Mouse (Mus musculus): Measurements from ENCODE around the gene Zfhx3. TPM values are rescaled to one million over a fixed set of nuclear protein-coding genes. Genes with fewer than 3 reads are reported as not detected.

Zfhx3 gene
- polyA plus RNA-seq, 2 experiments: 14.4 to 26.1 TPM

DNA sequence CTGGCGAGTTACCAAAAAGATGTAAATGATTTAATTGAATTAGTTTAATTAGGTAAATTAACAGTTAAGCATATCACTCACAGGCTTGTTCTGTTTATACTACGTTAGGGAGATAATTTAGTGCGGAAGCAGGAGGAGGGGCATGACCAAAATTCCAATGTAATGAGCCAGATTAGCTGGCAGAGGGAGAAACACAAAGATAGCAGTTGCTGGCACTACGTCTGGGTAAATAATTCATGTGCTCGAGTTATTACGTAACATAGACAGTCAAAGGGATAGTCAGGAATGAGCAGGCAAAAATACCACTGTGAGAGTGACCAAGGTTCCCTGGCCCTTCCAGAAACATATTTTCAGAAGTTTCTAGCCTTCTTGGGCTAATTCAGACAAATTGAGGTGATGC lies 426.6 kb downstream of the Zfhx3 start:
- no peaks in the 10 kb centered on the region for H3K9me3 ChIP-seq (ENCODE audit: control insufficient read depth, low read length)
- no peaks in the 10 kb centered on the region for H3K27me3 ChIP-seq (ENCODE audit: control insufficient read depth, insufficient read depth, low read length)
- ATAC-seq (ENCODE audit: low FRiP score, low read depth): no peak
- H3K4me3 ChIP-seq (replicated peaks; ENCODE audit: low read length): no peak overlapping the region
- 39% methylated on average over 6 of the region's 6 CpGs for WGBS
- H3K4me1 ChIP-seq (ENCODE audit: control insufficient read depth, insufficient read depth, low read length): no peaks in the 10 kb centered on the region; the same call in 1 of the 2 replicates
- DNase-seq (ENCODE audit: low spot score): no peak
- H3K27ac ChIP-seq (replicated peaks; ENCODE audit: low read depth, low read length): no peak overlapping the region
- H3K9ac ChIP-seq (ENCODE audit: low read depth, low read length, severe bottlenecking): no peak overlapping the region
- no peaks in the 10 kb centered on the region for H3K36me3 ChIP-seq (ENCODE audit: control insufficient read depth, insufficient read depth, low read length)
- no peak overlapping the region for H3K4me2 ChIP-seq (replicated peaks; ENCODE audit: low read depth, low read length, severe bottlenecking)
- TF ChIP-seq POLR2A (IDR thresholded peaks at IDR 0.05; ENCODE audit: borderline replicate concordance, extremely low read depth, insufficient read depth, insufficient read length): no peak

DNA sequence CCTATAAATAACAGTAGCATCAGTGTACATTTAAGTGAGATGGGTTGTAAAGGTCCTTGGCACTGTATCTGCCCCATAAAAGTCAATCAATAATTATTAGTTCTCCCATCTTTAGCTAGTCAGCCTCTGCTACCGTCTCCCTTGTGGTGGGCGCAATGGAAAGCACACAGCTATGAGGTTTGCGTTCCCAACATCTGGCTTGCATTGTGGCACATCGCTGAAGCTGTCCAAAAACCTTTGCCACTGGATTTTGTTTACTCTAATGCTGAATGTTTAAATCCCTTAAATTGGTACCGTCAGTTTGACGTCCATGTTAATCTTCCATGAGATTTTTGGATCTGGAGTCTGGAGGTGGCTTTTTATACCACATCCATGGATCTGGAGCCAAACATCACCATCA lies 428.3 kb downstream of the Zfhx3 start:
- 38% methylated on average over 6 of the region's 6 CpGs for WGBS
- no peaks in the 10 kb centered on the region; the same call in 1 of the 2 replicates for H3K4me1 ChIP-seq (ENCODE audit: control insufficient read depth, insufficient read depth, low read length)
- H3K27ac ChIP-seq (replicated peaks; ENCODE audit: low read depth, low read length): no peak overlapping the region
- H3K9ac ChIP-seq (ENCODE audit: low read depth, low read length, severe bottlenecking): no peak overlapping the region
- H3K9me3 ChIP-seq (ENCODE audit: control insufficient read depth, low read length): no peaks in the 10 kb centered on the region
- TF ChIP-seq POLR2A (IDR thresholded peaks at IDR 0.05; ENCODE audit: borderline replicate concordance, extremely low read depth, insufficient read depth, insufficient read length): no peak
- no peaks in the 10 kb centered on the region for H3K36me3 ChIP-seq (ENCODE audit: control insufficient read depth, insufficient read depth, low read length)
- ATAC-seq (ENCODE audit: low FRiP score, low read depth): no peak
- H3K27me3 ChIP-seq (ENCODE audit: control insufficient read depth, insufficient read depth, low read length): no peaks in the 10 kb centered on the region
- DNase-seq (ENCODE audit: low spot score): no peak
- no peak overlapping the region for H3K4me2 ChIP-seq (replicated peaks; ENCODE audit: low read depth, low read length, severe bottlenecking)
- no peak overlapping the region for H3K4me3 ChIP-seq (replicated peaks; ENCODE audit: low read length)

DNA sequence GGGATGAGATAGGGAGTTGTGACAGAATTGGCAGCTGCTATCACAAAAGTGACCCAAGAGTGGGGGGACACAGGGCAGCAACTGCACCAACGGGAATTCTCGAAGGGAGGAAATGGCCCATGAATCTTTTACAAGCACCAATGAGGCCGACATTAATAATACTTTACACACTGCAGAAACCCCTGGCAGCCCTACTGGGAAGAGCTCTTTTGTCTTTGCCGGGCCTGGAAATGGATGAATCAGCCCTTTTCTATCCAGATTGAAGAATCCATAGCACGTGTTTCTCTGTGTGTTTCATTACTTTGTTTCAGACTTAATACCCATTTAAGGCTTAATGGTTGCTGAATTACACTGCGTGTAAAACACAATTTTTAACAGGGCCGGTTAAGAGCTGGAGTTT lies 430.6 kb downstream of the Zfhx3 start:
- no peak overlapping the region; the same call in 1 of the 2 replicates for H3K4me2 ChIP-seq (replicated peaks; ENCODE audit: low read depth, low read length, severe bottlenecking)
- DNase-seq (ENCODE audit: low spot score) (no peak), ATAC-seq (ENCODE audit: low FRiP score, low read depth) (no peak)
- no peaks in the 10 kb centered on the region for H3K27me3 ChIP-seq (ENCODE audit: control insufficient read depth, insufficient read depth, low read length)
- 13% methylated on average over 7 of the region's 7 CpGs for WGBS
- H3K27ac ChIP-seq (replicated peaks; ENCODE audit: low read depth, low read length): no peak overlapping the region
- H3K36me3 ChIP-seq (ENCODE audit: control insufficient read depth, insufficient read depth, low read length): no peaks in the 10 kb centered on the region
- no peak for TF ChIP-seq POLR2A (IDR thresholded peaks at IDR 0.05; ENCODE audit: borderline replicate concordance, extremely low read depth, insufficient read depth, insufficient read length)
- 0 out of 2 replicates have a peak overlapping the region, but pooled peaks have one; percentile 18 for H3K9ac ChIP-seq (ENCODE audit: low read depth, low read length, severe bottlenecking)
- no peak overlapping the region for H3K4me3 ChIP-seq (replicated peaks; ENCODE audit: low read length)
- H3K9me3 ChIP-seq (ENCODE audit: control insufficient read depth, low read length): no peaks in the 10 kb centered on the region
- H3K4me1 ChIP-seq (ENCODE audit: control insufficient read depth, insufficient read depth, low read length): no peaks in the 10 kb centered on the region; the same call in 1 of the 2 replicates

DNA sequence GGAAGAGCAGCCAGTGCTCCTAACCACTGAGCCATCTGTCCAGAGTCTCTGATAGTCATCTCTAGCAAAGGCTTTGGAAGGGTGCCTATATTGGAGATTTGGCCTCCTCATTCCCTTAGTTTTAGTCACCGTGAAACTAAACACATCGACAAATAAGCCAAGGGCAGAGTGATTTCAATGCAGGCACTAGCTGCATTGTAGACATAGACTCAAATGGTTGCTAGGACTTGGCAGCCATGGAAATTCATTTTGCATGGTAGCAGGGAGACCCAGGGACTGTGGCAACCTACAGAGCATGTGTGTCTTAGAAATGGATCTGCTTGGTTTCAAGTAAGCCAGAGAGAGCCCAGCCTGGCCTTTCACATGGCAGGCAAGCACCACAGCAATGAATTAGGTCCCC lies 435.6 kb downstream of the Zfhx3 start:
- Histone ChIP-seq H3K4me3 (replicated peaks; ENCODE audit: low read length) (no peak overlapping the region), H3K9ac (ENCODE audit: low read depth, low read length, severe bottlenecking) (no peak overlapping the region), H3K36me3 (ENCODE audit: control insufficient read depth, insufficient read depth, low read length) (no peaks in the 10 kb centered on the region), H3K27ac (replicated peaks; ENCODE audit: low read depth, low read length) (no peak overlapping the region), H3K27me3 (ENCODE audit: control insufficient read depth, insufficient read depth, low read length) (no peaks in the 10 kb centered on the region), H3K4me2 (replicated peaks; ENCODE audit: low read depth, low read length, severe bottlenecking) (no peak overlapping the region), H3K4me1 (ENCODE audit: control insufficient read depth, insufficient read depth, low read length) (no peaks in the 10 kb centered on the region; the same call in 1 of the 2 replicates), H3K9me3 (ENCODE audit: control insufficient read depth, low read length) (no peaks in the 10 kb centered on the region)
- TF ChIP-seq POLR2A (IDR thresholded peaks at IDR 0.05; ENCODE audit: borderline replicate concordance, extremely low read depth, insufficient read depth, insufficient read length): no peak
- WGBS: 92% methylated on average over 2 of the region's 2 CpGs
- ATAC-seq (ENCODE audit: low FRiP score, low read depth): no peak
- no peak for DNase-seq (ENCODE audit: low spot score)

DNA sequence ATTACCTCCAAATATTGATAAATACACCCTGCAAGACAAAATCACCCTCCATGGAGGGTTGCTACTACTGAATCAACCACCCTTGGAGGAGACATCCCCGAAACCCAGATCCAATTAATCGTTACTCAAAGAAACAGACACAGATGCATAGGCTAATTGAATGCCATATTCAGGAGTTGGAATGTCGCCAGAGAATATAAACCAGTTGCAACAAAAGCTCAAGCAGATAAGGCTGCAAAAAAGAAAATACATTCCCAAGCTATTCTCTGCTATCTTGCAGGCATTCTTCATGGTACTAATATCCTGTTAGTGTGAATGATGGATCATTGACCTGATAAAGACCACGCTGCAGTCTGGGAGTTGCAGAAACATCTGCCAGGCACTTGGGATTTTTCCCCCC lies 440.7 kb downstream of the Zfhx3 start:
- H3K9me3 ChIP-seq (ENCODE audit: control insufficient read depth, low read length): no peaks in the 10 kb centered on the region
- peaks cover 6% of the 10 kb centered on the region for H3K4me1 ChIP-seq (ENCODE audit: control insufficient read depth, insufficient read depth, low read length)
- H3K4me3 ChIP-seq (replicated peaks; ENCODE audit: low read length): no peak overlapping the region
- no peak overlapping the region for H3K4me2 ChIP-seq (replicated peaks; ENCODE audit: low read depth, low read length, severe bottlenecking)
- TF ChIP-seq POLR2A (IDR thresholded peaks at IDR 0.05; ENCODE audit: borderline replicate concordance, extremely low read depth, insufficient read depth, insufficient read length): no peak
- DNase-seq (ENCODE audit: low spot score): no peak
- H3K27ac ChIP-seq (replicated peaks; ENCODE audit: low read depth, low read length): no peak overlapping the region
- no peaks in the 10 kb centered on the region for H3K36me3 ChIP-seq (ENCODE audit: control insufficient read depth, insufficient read depth, low read length)
- H3K27me3 ChIP-seq (ENCODE audit: control insufficient read depth, insufficient read depth, low read length): no peaks in the 10 kb centered on the region
- ATAC-seq (ENCODE audit: low FRiP score, low read depth): no peak
- WGBS: 48% methylated on average over 4 of the region's 4 CpGs
- H3K9ac ChIP-seq (ENCODE audit: low read depth, low read length, severe bottlenecking): no peak overlapping the region
